Mouse (Mus musculus) ES-Bruce4 (cell line): ENCODE measurements around the gene Fes. TPM values are rescaled to one million over a fixed set of nuclear protein-coding genes. Genes with fewer than 3 reads are reported as not detected.

Source experiments
- H3K27ac ChIP-seq: 2 replicates; pipeline ENCODE4 v1.5.1; 2012; ENCODE audit warnings: low read length, inconsistent platforms; ENCODE audit not compliant: insufficient read depth
- H3K27me3 ChIP-seq: 2 replicates; pipeline ENCODE4 v1.6.1; 2012; ENCODE audit warnings: mild to moderate bottlenecking, low read length, inconsistent platforms; ENCODE audit not compliant: control insufficient read depth, poor library complexity, insufficient read depth, severe bottlenecking
- H3K36me3 ChIP-seq: 2 replicates; pipeline ENCODE4 v1.6.1; 2012; ENCODE audit warnings: inconsistent platforms, mild to moderate bottlenecking, low read length, moderate library complexity; ENCODE audit not compliant: control insufficient read depth, poor library complexity, insufficient read depth, severe bottlenecking
- H3K4me1 ChIP-seq: one replicate; pipeline ENCODE4 v1.8.1; 2011; ENCODE audit warnings: low read length; ENCODE audit not compliant: control insufficient read depth, insufficient read depth
- H3K4me3 ChIP-seq: 2 replicates; pipeline ENCODE4 v1.5.1; 2011; ENCODE audit warnings: low read depth, mild to moderate bottlenecking, low read length
- H3K9ac ChIP-seq: 2 replicates; pipeline ENCODE4 v1.6.1; 2012; ENCODE audit warnings: low read depth, mild to moderate bottlenecking, inconsistent platforms; ENCODE audit not compliant: poor library complexity, severe bottlenecking
- H3K9me3 ChIP-seq: replicated peaks from 2 replicates; pipeline ENCODE4 v1.6.1; 2012; ENCODE audit warnings: mild to moderate bottlenecking, low read length, inconsistent platforms; ENCODE audit not compliant: control insufficient read depth, poor library complexity, insufficient read depth, severe bottlenecking
- CTCF ChIP-seq: IDR thresholded peaks from one replicate; pipeline ENCODE4 v1.8.1; 2011; ENCODE audit warnings: low read depth, low read length
- EP300 ChIP-seq: IDR thresholded peaks from 2 replicates; pipeline ENCODE4 v1.6.1; 2011; ENCODE audit warnings: low read depth, low read length; ENCODE audit not compliant: insufficient read depth
- POLR2A ChIP-seq: IDR thresholded peaks from one replicate; pipeline ENCODE4 v1.8.1; 2011; ENCODE audit warnings: low read length; ENCODE audit not compliant: insufficient read depth
- polyA plus RNA-seq: library from polyadenylated mRNA; stranded (reverse); fragments of >200 nt; gene quantifications from 2 replicates; pipeline ENCODE4 v1.2.4, GENCODE M21; 2011; ENCODE audit warnings: low read depth; ENCODE audit not compliant: missing spikeins, insufficient read depth, insufficient read length

Gene Fes
- polyA plus RNA-seq, 1 experiment, result 0.76 TPM

GRCm38 (mm10) chr7:80367232-80367631 lies 20.5 kb downstream of the Fes start:
- no peaks in the 10 kb centered on the region for H3K4me1 ChIP-seq
- no peaks in the 10 kb centered on the region for H3K36me3 ChIP-seq
- no peak overlapping the region for H3K27ac ChIP-seq
- no peaks in the 10 kb centered on the region for H3K27me3 ChIP-seq
- H3K9me3 ChIP-seq, result no peaks in the 10 kb centered on the region
- no peak for TF ChIP-seq POLR2A
- TF ChIP-seq CTCF, result no peak
- no peak for TF ChIP-seq EP300
- H3K9ac ChIP-seq, result no peak overlapping the region
- no peak overlapping the region for H3K4me3 ChIP-seq

- Histone ChIP-seq H3K9me3 (no peaks in the 10 kb centered on the region), H3K36me3 (no peaks in the 10 kb centered on the region), H3K4me1 (no peaks in the 10 kb centered on the region), H3K27ac (no peak overlapping the region), H3K27me3 (no peaks in the 10 kb centered on the region), H3K9ac (no peak overlapping the region), H3K4me3 (no peak overlapping the region)
- TF ChIP-seq EP300 (no peak), CTCF (no peak), POLR2A (no peak)
Measured at GRCm38 (mm10) chr7:80365759-80366158, 22.0 kb downstream of the Fes start.

DNA sequence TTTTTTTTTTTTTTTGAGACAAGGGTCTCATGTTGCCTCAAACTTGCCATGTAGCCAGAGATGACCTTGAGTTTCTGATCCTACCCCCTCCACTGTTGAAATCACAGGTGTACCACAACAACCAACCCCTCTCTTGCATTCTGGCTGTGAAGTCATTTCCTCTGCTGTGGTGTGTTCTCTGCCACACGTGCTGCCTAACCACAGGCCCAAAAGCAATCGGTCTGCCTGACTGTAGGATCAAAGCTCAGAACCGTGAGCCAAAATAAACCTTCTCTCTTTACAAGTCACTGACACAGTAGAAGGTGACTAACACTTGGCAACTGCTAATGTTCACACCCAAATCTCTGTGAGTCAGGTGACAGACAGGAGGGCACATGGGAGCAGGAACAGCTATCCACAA lies 27.3 kb downstream of the Fes start:
- Histone ChIP-seq H3K36me3 (no peaks in the 10 kb centered on the region), H3K4me1 (no peaks in the 10 kb centered on the region), H3K27me3 (no peaks in the 10 kb centered on the region), H3K9ac (no peak overlapping the region), H3K9me3 (no peaks in the 10 kb centered on the region), H3K4me3 (no peak overlapping the region), H3K27ac (no peak overlapping the region)
- TF ChIP-seq EP300 (no peak), POLR2A (no peak), CTCF (no peak)

GRCm38 (mm10) chr7:80358039-80358438 lies 29.7 kb downstream of the Fes start:
- no peaks in the 10 kb centered on the region for H3K36me3 ChIP-seq
- H3K27ac ChIP-seq, result no peak overlapping the region
- no peaks in the 10 kb centered on the region for H3K4me1 ChIP-seq
- H3K9ac ChIP-seq, result no peak overlapping the region
- H3K9me3 ChIP-seq, result no peaks in the 10 kb centered on the region
- TF ChIP-seq POLR2A (no peak), CTCF (no peak), EP300 (no peak)
- H3K4me3 ChIP-seq, result no peak overlapping the region
- H3K27me3 ChIP-seq, result no peaks in the 10 kb centered on the region

- H3K4me3 ChIP-seq, result no peak overlapping the region
- no peaks in the 10 kb centered on the region for H3K36me3 ChIP-seq
- no peak overlapping the region for H3K9ac ChIP-seq
- no peak overlapping the region for H3K27ac ChIP-seq
- H3K9me3 ChIP-seq, result no peaks in the 10 kb centered on the region
- no peaks in the 10 kb centered on the region for H3K4me1 ChIP-seq
- no peak for TF ChIP-seq POLR2A
- TF ChIP-seq EP300, result no peak
- no peak for TF ChIP-seq CTCF
- H3K27me3 ChIP-seq, result no peaks in the 10 kb centered on the region
Measured at GRCm38 (mm10) chr7:80357156-80357555, 30.6 kb downstream of the Fes start.

DNA sequence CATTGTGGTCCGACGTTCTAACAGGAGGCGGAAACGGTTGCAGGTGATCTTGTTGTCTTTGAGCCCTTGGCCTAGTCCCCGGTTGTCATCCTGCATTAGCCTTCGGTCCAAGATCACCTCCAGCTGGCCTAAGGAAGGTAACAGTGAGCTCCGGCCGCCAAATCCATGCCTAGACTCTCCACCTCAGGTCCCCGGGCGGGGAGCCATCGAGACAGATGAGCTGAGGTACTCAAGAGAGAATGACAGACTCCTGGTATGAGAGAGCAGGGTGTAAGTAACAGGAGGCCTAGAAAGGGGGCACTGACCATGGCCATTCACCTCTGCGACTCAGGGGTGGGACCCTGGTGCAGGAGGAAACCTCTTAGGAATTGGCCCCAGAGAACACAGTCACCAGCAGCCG lies 31.4 kb downstream of the Fes start:
- Histone ChIP-seq H3K9me3 (no peaks in the 10 kb centered on the region), H3K4me3 (no peak overlapping the region), H3K27me3 (no peaks in the 10 kb centered on the region), H3K36me3 (no peaks in the 10 kb centered on the region), H3K4me1 (no peaks in the 10 kb centered on the region), H3K9ac (no peak overlapping the region), H3K27ac (no peak overlapping the region)
- TF ChIP-seq EP300 (no peak), CTCF (no peak), POLR2A (no peak)
